Mouse (Mus musculus) MEL (cell line): ENCODE measurements at regions not wholly inside any gene's neighbourhood (a gene's known extent, or its start where the extent isn't known, plus 50 kb on each side); places are given as distances from the start of the nearest gene placed in this dataset.

Experiments
- DNase-seq: peaks from one replicate; pipeline ENCODE4 v3.0.0; 2011; ENCODE audit warnings: low read depth, low spot score
- H3K27ac ChIP-seq: 2 replicates; pipeline ENCODE4 v1.5.1; 2012; ENCODE audit warnings: low read depth, mild to moderate bottlenecking, control low read depth, low read length, moderate library complexity; ENCODE audit not compliant: control insufficient read depth
- H3K27me3 ChIP-seq, 2 experiments: fragments of 150-350 bp in 1 of 2; sonication (generic) in 1 of 2; 2 replicates each; pipeline ENCODE4 v1.6.1; 2012; ENCODE audit warnings: low read length in 2 of 2, mild to moderate bottlenecking in 2 of 2, improper control_type of control experiment in 1 of 2, moderate library complexity in 1 of 2; ENCODE audit not compliant: insufficient read depth in 2 of 2, control insufficient read depth in 1 of 2
- H3K36me3 ChIP-seq, 2 experiments: 2 replicates each; pipeline ENCODE4 v1.6.1; 2012 to 2014; ENCODE audit warnings: low read length in 2 of 2, improper control_type of control experiment in 1 of 2, inconsistent platforms in 1 of 2, mild to moderate bottlenecking in 1 of 2; ENCODE audit not compliant: insufficient read depth in 2 of 2, control insufficient read depth in 1 of 2
- H3K4me1 ChIP-seq, 2 experiments: fragments of 150-350 bp in 1 of 2; sonication (generic) in 1 of 2; 2 replicates each; pipeline ENCODE4 v1.6.1; 2012; ENCODE audit warnings: low read length in 2 of 2, improper control_type of control experiment in 1 of 2, mild to moderate bottlenecking in 1 of 2; ENCODE audit not compliant: insufficient read depth in 2 of 2, control insufficient read depth in 1 of 2
- H3K4me3 ChIP-seq, 2 experiments: fragments of 150-350 bp in 1 of 2; sonication (generic) in 1 of 2; 2 replicates each; pipeline ENCODE4 v1.5.1; 2012; ENCODE audit warnings: low read depth in 2 of 2, low read length in 2 of 2, mild to moderate bottlenecking in 2 of 2, moderate library complexity in 2 of 2, control low read depth in 1 of 2, improper control_type of control experiment in 1 of 2; ENCODE audit not compliant: control insufficient read depth in 1 of 2, insufficient read depth in 1 of 2
- H3K79me2 ChIP-seq: 2 replicates; pipeline ENCODE4 v1.6.1; 2012; ENCODE audit warnings: mild to moderate bottlenecking, low read length, moderate library complexity; ENCODE audit not compliant: control insufficient read depth, poor library complexity, insufficient read depth
- H3K9ac ChIP-seq: 2 replicates; pipeline ENCODE4 v1.6.1; 2012; ENCODE audit warnings: low read depth, mild to moderate bottlenecking, control low read depth, low read length, moderate library complexity; ENCODE audit not compliant: control insufficient read depth, poor library complexity, severe bottlenecking
- H3K9me3 ChIP-seq: fragments of 150-350 bp; sonication (generic); replicated peaks from 2 replicates; pipeline ENCODE4 v1.6.1; 2012; ENCODE audit warnings: mild to moderate bottlenecking, low read length, improper control_type of control experiment, moderate library complexity; ENCODE audit not compliant: insufficient read depth
- BHLHE40 ChIP-seq: IDR thresholded peaks from 2 replicates; pipeline ENCODE4 v1.6.1; 2012; ENCODE audit warnings: low read depth, mild to moderate bottlenecking, inconsistent platforms, low read length, improper control_type of control experiment, borderline replicate concordance
- CHD1 ChIP-seq: IDR thresholded peaks from 2 replicates; pipeline ENCODE4 v1.6.1; 2012; ENCODE audit warnings: low read depth, mild to moderate bottlenecking, inconsistent platforms, low read length, improper control_type of control experiment
- CTCF ChIP-seq, 3 experiments: IDR thresholded peaks in 2 of 3; conservative IDR thresholded peaks in 1 of 3; 2 replicates each; pipeline ENCODE4 v1.5.1; 2011 to 2012; ENCODE audit warnings: low read length in 3 of 3, low read depth in 2 of 3, mild to moderate bottlenecking in 2 of 3, improper control_type of control experiment in 1 of 3, inconsistent platforms in 1 of 3, mixed read lengths in 1 of 3, moderate library complexity in 1 of 3; ENCODE audit not compliant: control insufficient read depth in 1 of 3, insufficient read depth in 1 of 3, poor library complexity in 1 of 3, severe bottlenecking in 1 of 3
- ELF1 ChIP-seq: IDR thresholded peaks from 2 replicates; pipeline ENCODE4 v1.6.1; 2014; ENCODE audit warnings: low read depth, mild to moderate bottlenecking, inconsistent platforms, low read length, improper control_type of control experiment, moderate library complexity
- EP300 ChIP-seq, 2 experiments: IDR thresholded peaks; 2 replicates each; pipeline ENCODE4 v1.6.1; 2011; ENCODE audit warnings: improper control_type of control experiment in 2 of 2, low read length in 2 of 2, low read depth in 1 of 2, mild to moderate bottlenecking in 1 of 2
- ETS1 ChIP-seq: IDR thresholded peaks from 2 replicates; pipeline ENCODE4 v1.6.1; 2012; ENCODE audit warnings: low read depth, mild to moderate bottlenecking, inconsistent platforms, low read length, improper control_type of control experiment, moderate library complexity
- GATA1 ChIP-seq: IDR thresholded peaks from 2 replicates; pipeline ENCODE4 v1.6.1; 2011; ENCODE audit warnings: low read depth, low read length, improper control_type of control experiment
- HCFC1 ChIP-seq: IDR thresholded peaks from 2 replicates; pipeline ENCODE4 v1.6.1; 2012; ENCODE audit warnings: low read depth, mild to moderate bottlenecking, inconsistent platforms, low read length, improper control_type of control experiment, moderate library complexity
- JUND ChIP-seq: IDR thresholded peaks from 2 replicates; pipeline ENCODE4 v1.6.1; 2011; ENCODE audit warnings: low read depth, mild to moderate bottlenecking, improper control_type of control experiment, low read length
- KAT2A ChIP-seq: conservative IDR thresholded peaks from 2 replicates; pipeline ENCODE4 v1.6.1; 2012; ENCODE audit warnings: low read depth, low read length, improper control_type of control experiment, inconsistent platforms
- MAFK ChIP-seq: IDR thresholded peaks from 2 replicates; pipeline ENCODE4 v1.6.1; 2011; ENCODE audit warnings: low read depth, mild to moderate bottlenecking, low read length, improper control_type of control experiment, borderline replicate concordance
- MAX ChIP-seq: IDR thresholded peaks from 2 replicates; pipeline ENCODE4 v1.6.1; 2011; ENCODE audit warnings: low read length, improper control_type of control experiment
- MAZ ChIP-seq: IDR thresholded peaks from 2 replicates; pipeline ENCODE4 v1.6.1; 2012; ENCODE audit warnings: low read depth, mild to moderate bottlenecking, inconsistent platforms, low read length, improper control_type of control experiment
- MEF2A ChIP-seq: IDR thresholded peaks from 2 replicates; pipeline ENCODE4 v1.6.1; 2014; ENCODE audit warnings: low read depth, mild to moderate bottlenecking, inconsistent platforms, low read length, improper control_type of control experiment; ENCODE audit not compliant: poor library complexity, insufficient replicate concordance, severe bottlenecking; ENCODE audit errors: extremely low read depth
- MYB ChIP-seq: IDR thresholded peaks from 2 replicates; pipeline ENCODE4 v1.6.1; 2011; ENCODE audit warnings: mild to moderate bottlenecking, low read depth, low read length, improper control_type of control experiment
- MYC ChIP-seq: IDR thresholded peaks from 2 replicates; pipeline ENCODE4 v1.6.1; 2011; ENCODE audit warnings: low read depth, mild to moderate bottlenecking, low read length, improper control_type of control experiment, moderate library complexity
- NRF1 ChIP-seq: IDR thresholded peaks from 2 replicates; pipeline ENCODE4 v1.6.1; 2014; ENCODE audit warnings: low read depth, mild to moderate bottlenecking, inconsistent platforms, low read length, improper control_type of control experiment, moderate library complexity; ENCODE audit not compliant: poor library complexity, insufficient read depth, severe bottlenecking
- POLR2AphosphoS2 ChIP-seq: IDR thresholded peaks from 2 replicates; pipeline ENCODE4 v1.6.1; 2011; ENCODE audit warnings: low read length, improper control_type of control experiment
- POLR2AphosphoS5 ChIP-seq: IDR thresholded peaks from 2 replicates; pipeline ENCODE4 v1.6.1; 2012; ENCODE audit warnings: low read depth, borderline replicate concordance, mild to moderate bottlenecking, inconsistent platforms, low read length, moderate library complexity, mixed read lengths
- RCOR1 ChIP-seq: IDR thresholded peaks from 2 replicates; pipeline ENCODE4 v1.6.1; 2012; ENCODE audit warnings: low read depth, mild to moderate bottlenecking, inconsistent platforms, low read length, improper control_type of control experiment
- SIN3A ChIP-seq: IDR thresholded peaks from 2 replicates; pipeline ENCODE4 v1.6.1; 2012; ENCODE audit warnings: low read length, improper control_type of control experiment, inconsistent platforms
- TAL1 ChIP-seq: IDR thresholded peaks from 2 replicates; pipeline ENCODE4 v1.6.1; 2012; ENCODE audit warnings: mild to moderate bottlenecking, inconsistent platforms, low read length, moderate library complexity, mixed read lengths
- USF1 ChIP-seq: IDR thresholded peaks from 2 replicates; pipeline ENCODE4 v1.6.1; 2014; ENCODE audit warnings: low read depth, mild to moderate bottlenecking, inconsistent platforms, low read length, improper control_type of control experiment, moderate library complexity
- ZC3H11A ChIP-seq: IDR thresholded peaks from 2 replicates; pipeline ENCODE4 v1.6.1; 2012; ENCODE audit warnings: low read depth, mild to moderate bottlenecking, inconsistent platforms, low read length, improper control_type of control experiment
- ZKSCAN1 ChIP-seq: IDR thresholded peaks from 2 replicates; pipeline ENCODE4 v1.6.1; 2012; ENCODE audit warnings: low read depth, mild to moderate bottlenecking, inconsistent platforms, low read length, improper control_type of control experiment, moderate library complexity
- ZMIZ1 ChIP-seq: IDR thresholded peaks from 2 replicates; pipeline ENCODE4 v1.6.1; 2012; ENCODE audit warnings: low read depth, mild to moderate bottlenecking, inconsistent platforms, low read length, improper control_type of control experiment, moderate library complexity

DNA sequence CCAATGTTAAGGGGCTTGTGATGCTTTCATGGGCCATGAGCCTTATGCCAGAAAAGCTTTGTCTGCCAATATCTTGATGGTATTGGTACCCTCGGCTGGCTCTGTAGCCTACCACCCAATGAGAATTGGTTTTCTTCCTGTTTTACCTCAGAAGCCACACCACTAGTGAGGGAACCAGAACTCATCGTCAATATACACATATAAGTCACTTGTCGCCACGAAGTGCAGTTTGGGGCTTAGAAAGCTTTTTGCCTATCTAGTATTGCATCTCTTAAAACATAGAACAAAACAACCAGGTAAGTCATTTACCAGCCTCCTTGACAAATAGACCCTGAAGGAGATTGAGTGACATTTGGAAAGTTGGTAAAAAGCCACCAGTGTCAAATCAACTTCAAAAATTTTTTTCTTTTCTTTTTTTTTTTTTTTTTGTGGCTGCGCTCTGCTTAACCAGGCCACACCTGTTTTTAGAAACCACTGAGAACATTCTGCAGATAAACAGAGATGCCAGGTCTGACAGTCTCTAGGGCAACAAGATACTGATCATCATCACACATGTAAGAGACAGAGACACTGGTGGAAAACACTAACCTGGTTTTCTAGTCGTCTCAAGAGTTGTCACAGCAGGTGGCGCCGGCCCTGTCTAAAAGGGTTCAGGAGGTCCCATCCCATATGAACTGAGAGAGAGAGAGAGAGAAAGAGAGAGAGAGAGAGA lies 292.4 kb downstream of the Ets1 start:
- TF ChIP-seq RCOR1 = no peak
- no peak for TF ChIP-seq ZKSCAN1
- TF ChIP-seq CTCF (IDR thresholded peaks at IDR 0.05 in 2 of 3, conservative IDR thresholded peaks at IDR 0.05 in 1 of 3; ENCODE audit: control insufficient read depth in 1 of 3, insufficient read depth in 1 of 3, low read depth in 2 of 3, low read length in 3 of 3, poor library complexity in 1 of 3, severe bottlenecking in 1 of 3) = no peak
- no peak for TF ChIP-seq ZMIZ1
- TF ChIP-seq MAFK = no peak
- no peak for TF ChIP-seq ZC3H11A
- TF ChIP-seq MAX = no peak
- TF ChIP-seq NRF1 = no peak
- no peak for TF ChIP-seq SIN3A
- no peak for TF ChIP-seq CHD1
- no peak for TF ChIP-seq ELF1
- no peak for TF ChIP-seq MEF2A
- TF ChIP-seq KAT2A = no peak
- no peak for TF ChIP-seq POLR2AphosphoS2
- no peak for TF ChIP-seq MYB
- no peak for TF ChIP-seq TAL1
- TF ChIP-seq POLR2AphosphoS5 = no peak
- no peak for TF ChIP-seq EP300 (IDR thresholded peaks at IDR 0.05; ENCODE audit: low read depth in 1 of 2, low read length in 2 of 2)
- no peak for DNase-seq
- Histone ChIP-seq H3K27me3 (no peaks in the 10 kb centered on the region), H3K79me2 (no peaks in the 10 kb centered on the region), H3K4me3 (no peak overlapping the region), H3K27ac (no peak overlapping the region), H3K36me3 (no peaks in the 10 kb centered on the region), H3K4me1 (no peaks in the 10 kb centered on the region), H3K9me3 (no peaks in the 10 kb centered on the region), H3K9ac (no peak overlapping the region)

GRCm38 (mm10) chr9:32929331-32929730 lies 293.3 kb downstream of the Ets1 start:
- Histone ChIP-seq H3K4me1 (no peaks in the 10 kb centered on the region), H3K9ac (no peak overlapping the region), H3K4me3 (no peak overlapping the region), H3K27ac (no peak overlapping the region), H3K79me2 (no peaks in the 10 kb centered on the region), H3K27me3 (no peaks in the 10 kb centered on the region), H3K36me3 (no peaks in the 10 kb centered on the region), H3K9me3 (no peaks in the 10 kb centered on the region)
- no peak for DNase-seq
- TF ChIP-seq MYC (no peak), HCFC1 (no peak), POLR2AphosphoS5 (no peak), TAL1 (no peak), JUND (no peak), CTCF (IDR thresholded peaks at IDR 0.05 in 2 of 3, conservative IDR thresholded peaks at IDR 0.05 in 1 of 3; ENCODE audit: control insufficient read depth in 1 of 3, insufficient read depth in 1 of 3, low read depth in 2 of 3, low read length in 3 of 3, poor library complexity in 1 of 3, severe bottlenecking in 1 of 3) (no peak), ETS1 (no peak), MAZ (no peak), ZC3H11A (no peak), KAT2A (no peak), GATA1 (no peak), USF1 (no peak), MEF2A (no peak), BHLHE40 (no peak), ELF1 (no peak), MAX (no peak)
